Mouse (Mus musculus): ENCODE data around the gene Atf7. TPM values are rescaled to one million over a fixed set of nuclear protein-coding genes. Genes with fewer than 3 reads are reported as not detected.

Gene Atf7
- total and polyA plus RNA-seq, 2 experiments from 2014 or later: 16.2 to 20.6 TPM

- no peak for ATAC-seq (ENCODE audit: insufficient read depth, low read depth)
- peaks cover 89% of the 10 kb centered on the region for H3K36me3 ChIP-seq (replicated peaks; ENCODE audit: control insufficient read depth, insufficient read depth, low read length)
- H3K9me3 ChIP-seq (replicated peaks; ENCODE audit: control insufficient read depth, low read length): no peaks in the 10 kb centered on the region
- WGBS: 86% methylated on average over 4 of the region's 4 CpGs
- no peak overlapping the region for H3K4me3 ChIP-seq (ENCODE audit: low read depth, low read length)
- H3K4me1 ChIP-seq (ENCODE audit: control insufficient read depth, insufficient read depth): no peaks in the 10 kb centered on the region
- H3K9ac ChIP-seq (replicated peaks; ENCODE audit: low read depth, low read length): no peak overlapping the region
- no peak overlapping the region for H3K4me2 ChIP-seq (ENCODE audit: low read depth, low read length)
- no peak overlapping the region for H3K27ac ChIP-seq (ENCODE audit: low read depth)
- no peaks in the 10 kb centered on the region for H3K27me3 ChIP-seq (ENCODE audit: control insufficient read depth, insufficient read depth, low read length)
- DNase-seq (ENCODE audit: low spot score): no peak
- TF ChIP-seq EP300 (IDR thresholded peaks at IDR 0.05; ENCODE audit: low read depth) (no peak), CTCF (IDR thresholded peaks at IDR 0.05; ENCODE audit: low read depth) (no peak)
These were observed 93.7 kb downstream of the Atf7 start for GRCm38 (mm10) chr15:102531586-102531985.

- Histone ChIP-seq H3K4me2 (ENCODE audit: low read depth, low read length) (no peak overlapping the region), H3K4me1 (ENCODE audit: control insufficient read depth, insufficient read depth) (no peaks in the 10 kb centered on the region), H3K9ac (replicated peaks; ENCODE audit: low read depth, low read length) (no peak overlapping the region), H3K27ac (ENCODE audit: low read depth) (no peak overlapping the region), H3K9me3 (replicated peaks; ENCODE audit: control insufficient read depth, low read length) (no peaks in the 10 kb centered on the region), H3K4me3 (ENCODE audit: low read depth, low read length) (no peak overlapping the region), H3K27me3 (ENCODE audit: control insufficient read depth, insufficient read depth, low read length) (no peaks in the 10 kb centered on the region), H3K36me3 (replicated peaks; ENCODE audit: control insufficient read depth, insufficient read depth, low read length) (peaks cover 89% of the 10 kb centered on the region)
- no peak for DNase-seq (ENCODE audit: low spot score)
- no peak for ATAC-seq (ENCODE audit: insufficient read depth, low read depth)
- WGBS: 75% methylated on average over 4 of the region's 4 CpGs
- no peak for TF ChIP-seq CTCF (IDR thresholded peaks at IDR 0.05; ENCODE audit: low read depth)
- TF ChIP-seq EP300 (IDR thresholded peaks at IDR 0.05; ENCODE audit: low read depth): no peak
These were observed 94.7 kb downstream of the Atf7 start for GRCm38 (mm10) chr15:102530566-102530965.

- Histone ChIP-seq H3K9me3 (replicated peaks; ENCODE audit: control insufficient read depth, low read length) (no peaks in the 10 kb centered on the region), H3K27me3 (ENCODE audit: control insufficient read depth, insufficient read depth, low read length) (no peaks in the 10 kb centered on the region), H3K27ac (ENCODE audit: low read depth) (no peak overlapping the region), H3K4me2 (ENCODE audit: low read depth, low read length) (no peak overlapping the region), H3K4me3 (ENCODE audit: low read depth, low read length) (no peak overlapping the region), H3K4me1 (ENCODE audit: control insufficient read depth, insufficient read depth) (no peaks in the 10 kb centered on the region), H3K9ac (replicated peaks; ENCODE audit: low read depth, low read length) (no peak overlapping the region), H3K36me3 (replicated peaks; ENCODE audit: control insufficient read depth, insufficient read depth, low read length) (peaks cover 87% of the 10 kb centered on the region)
- 97% methylated on average over 1 of the region's 1 CpGs for WGBS
- no peak for TF ChIP-seq CTCF (IDR thresholded peaks at IDR 0.05; ENCODE audit: low read depth)
- ATAC-seq (ENCODE audit: insufficient read depth, low read depth) (no peak), DNase-seq (ENCODE audit: low spot score) (no peak)
These were observed 96.9 kb downstream of the Atf7 start for GRCm38 (mm10) chr15:102528396-102528795.

GRCm38 (mm10) chr15:102527936-102528335, 97.3 kb downstream of the Atf7 start:
- whole genome bisulfite sequencing: 70% methylated on average over 3 of the region's 3 CpGs
- no peak for DNase-seq (ENCODE audit: low spot score)

GRCm38 (mm10) chr15:102526111-102527002, 98.9 kb downstream of the Atf7 start:
- H3K9ac ChIP-seq (replicated peaks; ENCODE audit: low read depth, low read length): no peak overlapping the region
- DNase-seq (ENCODE audit: low spot score) (no peak), ATAC-seq (ENCODE audit: insufficient read depth, low read depth) (no peak)
- peaks cover 79% of the 10 kb centered on the region for H3K36me3 ChIP-seq (replicated peaks; ENCODE audit: control insufficient read depth, insufficient read depth, low read length)
- H3K9me3 ChIP-seq (replicated peaks; ENCODE audit: control insufficient read depth, low read length): no peaks in the 10 kb centered on the region
- WGBS: 77% methylated on average over 6 of the region's 6 CpGs
- H3K27ac ChIP-seq (ENCODE audit: low read depth): no peak overlapping the region; the same call in 1 of the 2 replicates
- H3K27me3 ChIP-seq (ENCODE audit: control insufficient read depth, insufficient read depth, low read length): no peaks in the 10 kb centered on the region
- H3K4me3 ChIP-seq (ENCODE audit: low read depth, low read length): no peak overlapping the region
- TF ChIP-seq CTCF (IDR thresholded peaks at IDR 0.05; ENCODE audit: low read depth): no peak
- TF ChIP-seq EP300 (IDR thresholded peaks at IDR 0.05; ENCODE audit: low read depth): no peak
- no peak overlapping the region for H3K4me2 ChIP-seq (ENCODE audit: low read depth, low read length)
- H3K4me1 ChIP-seq (ENCODE audit: control insufficient read depth, insufficient read depth): no peaks in the 10 kb centered on the region

More at GRCm38 (mm10) chr15:102527936-102528335, 97.3 kb downstream of the Atf7 start:
- Histone ChIP-seq H3K36me3 (replicated peaks; ENCODE audit: control insufficient read depth, insufficient read depth, low read length) (peaks cover 82% of the 10 kb centered on the region), H3K27ac (ENCODE audit: low read depth) (no peak overlapping the region), H3K4me3 (ENCODE audit: low read depth, low read length) (no peak overlapping the region), H3K4me1 (ENCODE audit: control insufficient read depth, insufficient read depth) (no peaks in the 10 kb centered on the region), H3K9ac (replicated peaks; ENCODE audit: low read depth, low read length) (no peak overlapping the region), H3K9me3 (replicated peaks; ENCODE audit: control insufficient read depth, low read length) (no peaks in the 10 kb centered on the region), H3K4me2 (ENCODE audit: low read depth, low read length) (no peak overlapping the region), H3K27me3 (ENCODE audit: control insufficient read depth, insufficient read depth, low read length) (no peaks in the 10 kb centered on the region)
- no peak for ATAC-seq (ENCODE audit: insufficient read depth, low read depth)
- TF ChIP-seq CTCF (IDR thresholded peaks at IDR 0.05; ENCODE audit: low read depth) (peak; percentile 46), EP300 (IDR thresholded peaks at IDR 0.05; ENCODE audit: low read depth) (no peak)

All from heart, postnatal 0 days (tissue).